ENCODE assay signal across 8 mouse cellular contexts in the genomic region with DNA sequence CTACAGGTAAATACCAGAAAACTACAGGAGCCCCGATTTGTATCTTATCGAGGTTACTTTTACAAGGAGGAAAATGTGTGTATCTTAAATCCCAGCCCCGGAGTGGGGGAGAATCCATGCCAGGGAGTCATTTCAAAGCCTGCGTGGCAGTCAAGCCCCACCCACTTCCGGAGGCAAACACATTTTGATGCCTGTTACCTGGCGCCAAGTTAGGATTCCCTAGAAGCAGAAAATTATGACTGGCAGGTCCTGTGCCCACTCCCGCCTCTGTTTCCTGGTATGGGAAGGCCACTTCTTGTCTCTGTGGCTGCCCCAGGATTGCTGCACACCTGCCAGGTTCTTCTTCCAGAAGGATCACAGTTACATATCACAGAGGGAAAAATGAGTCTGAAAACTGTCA. TPM values are rescaled to one million over a fixed set of nuclear protein-coding genes. Genes with fewer than 3 reads are reported as not detected.
DNase-seq lines count a peak whose midpoint lies in the region; ATAC-seq and TF ChIP-seq lines count a peak whose summit lies in the region.

No protein-coding gene starts in this region.

- no peaks in the 10 kb centered on the region for H3K9me3 ChIP-seq in forebrain, embryonic 13.5 days (replicated peaks)
- H3K9me3 ChIP-seq in limb, embryonic 13.5 days: no peaks in the 10 kb centered on the region
- no peaks in the 10 kb centered on the region for H3K9me3 ChIP-seq in neural tube, embryonic 13.5 days

- intact Hi-C loops in left cerebral cortex, adult 2 months (cut with DNase I): loop anchor here (2.0 kb wide), 2 partner anchors 18 to 38 kb away; no protein-coding TSS in a partner anchor

- no peaks in the 10 kb centered on the region for H3K27me3 ChIP-seq in forebrain, embryonic 13.5 days
- H3K27me3 ChIP-seq in limb, embryonic 13.5 days: peaks cover 33% of the 10 kb centered on the region
- peaks cover 4% of the 10 kb centered on the region; the same call in 1 of the 2 replicates for H3K27me3 ChIP-seq in neural tube, embryonic 13.5 days

- no peak for TF ChIP-seq CTCF in left cerebral cortex, adult 2 months (IDR thresholded peaks at IDR 0.05)

- peak overlapping the region; percentile 68 for H3K4me2 ChIP-seq in forebrain, embryonic 13.5 days
- peak overlapping the region; percentile 97 for H3K4me2 ChIP-seq in limb, embryonic 13.5 days (replicated peaks)
- peak overlapping the region; percentile 76 for H3K4me2 ChIP-seq in neural tube, embryonic 13.5 days

- peak overlapping the region; percentile 78 for H3K4me3 ChIP-seq in left cerebral cortex, adult 2 months
- peak overlapping the region; percentile 83 for H3K4me3 ChIP-seq in forebrain, embryonic 13.5 days
- H3K4me3 ChIP-seq in limb, embryonic 13.5 days: peak overlapping the region; percentile 66; the same call in 1 of the 2 replicates
- peak overlapping the region; percentile 77 for H3K4me3 ChIP-seq in neural tube, embryonic 13.5 days

- peaks cover 57% of the 10 kb centered on the region for H3K4me1 ChIP-seq in forebrain, embryonic 13.5 days
- H3K4me1 ChIP-seq in limb, embryonic 13.5 days: peaks cover 22% of the 10 kb centered on the region
- peaks cover 61% of the 10 kb centered on the region for H3K4me1 ChIP-seq in neural tube, embryonic 13.5 days (replicated peaks)

- peak overlapping the region; percentile 95 for H3K9ac ChIP-seq in forebrain, embryonic 13.5 days
- no peak overlapping the region for H3K9ac ChIP-seq in limb, embryonic 13.5 days
- peak overlapping the region; percentile 88 for H3K9ac ChIP-seq in neural tube, embryonic 13.5 days

- H3K27ac ChIP-seq in left cerebral cortex, adult 2 months: no peak overlapping the region
- peak overlapping the region; percentile 41; the same call in 1 of the 2 replicates for H3K27ac ChIP-seq in forebrain, embryonic 13.5 days
- H3K27ac ChIP-seq in limb, embryonic 13.5 days: no peak overlapping the region
- H3K27ac ChIP-seq in neural tube, embryonic 13.5 days (replicated peaks): peak overlapping the region; percentile 64; the same call in 1 of the 2 replicates

- 32% methylated on average over 7 of the region's 7 CpGs for WGBS in forebrain, embryonic 13.5 days
- 65% methylated on average over 7 of the region's 7 CpGs for WGBS in limb, embryonic 13.5 days
- WGBS in neural tube, embryonic 13.5 days: 37% methylated on average over 7 of the region's 7 CpGs

- no peak for DNase-seq in left cerebral cortex, adult 2 months (ENCODE audit: extremely low spot score in 1 of 2, low spot score in 2 of 2)
- DNase-seq in left cerebral cortex, adult 11 months (ENCODE audit: low spot score): no peak
- DNase-seq in gastrocnemius, postnatal 25 days: no peak
- DNase-seq in adrenal gland, adult 8-10 months: no peak
- no peak for DNase-seq in thymus, postnatal 14 days

- peaks cover 16% of the 10 kb centered on the region for H3K36me3 ChIP-seq in forebrain, embryonic 13.5 days (ENCODE audit: poor library complexity, severe bottlenecking)
- H3K36me3 ChIP-seq in limb, embryonic 13.5 days: no peaks in the 10 kb centered on the region
- peaks cover 7% of the 10 kb centered on the region for H3K36me3 ChIP-seq in neural tube, embryonic 13.5 days

- no peak for ATAC-seq in forebrain, embryonic 13.5 days
- ATAC-seq in limb, embryonic 13.5 days (ENCODE audit: low FRiP score, low read depth): no peak
- ATAC-seq in neural tube, embryonic 13.5 days (ENCODE audit: low read depth): no peak

RNA-seq across cellular contexts. Expression of a gene that starts 2.3 kb away (rescaled TPM):
- total RNA-seq in left cerebral cortex, adult 2 months (2021): 10 to 100 TPM; 23.2 to 30.1 TPM
- 20.7 and 21.4 TPM in 2 replicates for polyA plus RNA-seq in forebrain, embryonic 13.5 days (2015; fragmentation: Nextera tagmentation; extraction: Ambion mirVana)
- polyA plus RNA-seq in limb, embryonic 13.5 days (2015; fragmentation: Nextera tagmentation; extraction: Ambion mirVana): 2.9 and 3.7 TPM in 2 replicates
- 11.0 and 11.8 TPM in 2 replicates for polyA plus RNA-seq in neural tube, embryonic 13.5 days (2015; fragmentation: Nextera tagmentation; extraction: Ambion mirVana)
- 10 to 100 TPM; 25.1 to 32.3 TPM for total RNA-seq in gastrocnemius, postnatal 25 days (2021)
- total RNA-seq in adrenal gland, adult 8-10 months (2022): 1 to 10 TPM; 1.4 to 4.0 (median 2.7) TPM

RNA-seq across cellular contexts. Expression of a gene that starts 57.0 kb away (rescaled TPM):
- total RNA-seq in left cerebral cortex, adult 2 months (2021): 10 to 100 TPM; 44.1 to 45.0 TPM
- polyA plus RNA-seq in forebrain, embryonic 13.5 days (2015; fragmentation: Nextera tagmentation; extraction: Ambion mirVana): 36.9 and 40.0 TPM in 2 replicates
- 36.6 and 39.3 TPM in 2 replicates for polyA plus RNA-seq in limb, embryonic 13.5 days (2015; fragmentation: Nextera tagmentation; extraction: Ambion mirVana)
- 31.6 and 32.4 TPM in 2 replicates for polyA plus RNA-seq in neural tube, embryonic 13.5 days (2015; fragmentation: Nextera tagmentation; extraction: Ambion mirVana)
- total RNA-seq in gastrocnemius, postnatal 25 days (2021): 10 to 100 TPM; 14.2 to 14.4 TPM
- total RNA-seq in adrenal gland, adult 8-10 months (2022): 10 to 100 TPM; 49.5 to 59.5 (median 49.9) TPM

Comparison
In these comparisons a context has a peak if more than half of its experiments do, and no peak if none do; other contexts are left out.
1. H3K27ac ChIP-seq: peak in forebrain, embryonic 13.5 days (single experiment) and neural tube, embryonic 13.5 days (single experiment); none in left cerebral cortex, adult 2 months (single experiment) and limb, embryonic 13.5 days (single experiment).
2. RNA of a gene that starts 2.3 kb away (total RNA-seq): 25.1 to 32.3 TPM in gastrocnemius, postnatal 25 days and 23.2 to 30.1 TPM in left cerebral cortex, adult 2 months; 1.4 to 4.0 TPM in adrenal gland, adult 8-10 months; every median in the first group is over 4 times any median in the second.
3. Peak in every context shown above with its lines, with median percentiles within 50 percentile points of each other: H3K4me3 ChIP-seq and H3K4me2 ChIP-seq.